Mouse (Mus musculus): ENCODE data around the gene Ptpn5.
A peak's percentile ranks its signal among the peaks of the same experiment; 100 is the strongest.

Gene Ptpn5

DNA sequence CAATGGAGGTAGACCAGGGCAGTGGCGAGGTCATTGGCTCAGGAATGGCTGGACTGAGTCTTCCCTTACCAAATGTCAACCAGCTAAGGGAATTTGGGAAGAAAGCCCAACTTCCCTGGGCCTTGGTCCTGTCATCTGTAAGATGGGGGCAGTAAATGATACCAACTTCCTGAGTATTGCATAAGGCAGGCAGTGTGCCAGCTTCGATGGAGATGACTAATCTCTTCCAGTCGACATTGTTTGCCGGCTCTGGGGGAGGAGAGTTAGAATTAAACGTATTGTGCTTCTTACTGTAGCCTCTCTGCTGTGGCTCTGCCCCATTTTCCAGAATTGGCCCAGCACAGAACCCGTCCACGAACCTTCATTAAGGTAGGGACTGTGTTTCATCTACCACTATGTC is 23.0 kb downstream of the Ptpn5 start:
- peak in 1 of 2 experiments; percentile 35 for DNase-seq

DNA sequence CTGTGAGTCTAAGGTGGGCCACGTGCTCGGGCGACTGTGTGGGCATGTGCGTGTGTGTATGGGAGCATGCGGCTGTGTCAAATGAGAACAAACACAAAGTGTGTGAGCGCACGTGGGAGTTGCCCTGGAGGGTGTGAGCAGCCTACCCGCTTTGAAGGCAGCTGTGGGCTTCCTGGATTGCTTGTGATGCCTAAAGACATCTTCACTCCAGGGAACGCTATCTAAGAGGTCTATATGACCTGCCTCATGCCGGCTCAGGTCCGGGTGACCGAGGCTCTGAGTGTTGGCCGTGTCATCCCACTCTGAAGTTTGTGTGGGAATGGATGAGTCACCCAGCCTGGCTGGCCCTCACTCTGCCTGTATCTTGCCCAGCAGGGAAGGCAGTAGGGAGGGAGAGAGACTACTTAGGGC is 24.7 kb downstream of the Ptpn5 start:
- no peak for DNase-seq

DNA sequence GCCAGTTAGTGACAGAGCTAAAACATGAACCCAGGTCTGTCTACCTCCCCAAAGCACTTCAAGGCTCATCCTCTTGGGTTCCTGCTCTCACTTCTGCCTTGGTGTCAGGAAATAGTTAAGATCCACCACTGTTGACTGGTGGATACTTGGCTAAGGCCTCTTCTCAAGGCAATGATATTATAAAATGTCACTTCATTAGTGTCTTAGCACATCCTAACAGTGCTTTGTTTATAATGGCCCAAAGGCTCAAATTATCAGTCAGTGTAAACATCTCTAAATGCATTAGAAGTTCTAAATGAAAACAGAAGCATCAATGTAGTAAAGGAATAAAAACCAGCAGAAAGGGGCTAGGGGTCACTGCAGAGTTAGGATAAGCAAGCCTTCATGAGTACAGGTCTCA is 26.5 kb downstream of the Ptpn5 start:
- DNase-seq = no peak

DNA sequence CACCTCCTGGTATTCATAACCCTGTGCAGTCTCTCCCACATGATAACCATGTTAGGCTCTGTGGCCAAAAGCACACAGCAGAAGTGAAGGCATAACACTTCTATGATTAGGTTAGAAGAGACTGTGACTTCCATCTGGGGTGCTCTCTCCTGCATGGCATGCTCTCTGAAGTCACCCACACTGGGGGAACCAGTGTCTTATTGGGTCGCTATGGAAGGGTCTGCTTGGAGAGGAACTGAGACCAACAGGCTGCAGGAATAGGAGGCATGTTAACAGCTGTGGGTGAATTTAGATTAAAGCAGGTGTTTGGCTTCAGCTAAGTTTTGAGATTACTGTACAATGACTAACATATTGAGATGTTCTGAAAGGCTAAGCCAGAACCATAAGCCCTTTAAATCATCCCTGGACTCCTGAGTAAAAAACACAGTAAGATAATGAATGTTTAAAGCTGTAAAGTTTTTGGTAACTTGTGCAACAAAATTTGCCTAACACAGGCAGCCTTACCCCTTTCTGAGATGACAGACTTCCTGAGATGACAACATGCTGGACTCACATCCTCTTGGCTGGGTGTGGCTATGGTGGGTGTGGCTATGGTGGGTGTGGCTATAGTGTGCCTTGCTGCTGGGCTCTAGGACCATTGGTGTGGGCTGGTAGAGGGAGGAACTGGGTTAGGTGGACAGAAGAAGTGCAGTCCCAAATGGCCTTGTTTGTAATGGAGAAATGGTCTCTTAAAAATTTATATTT is 29.6 kb downstream of the Ptpn5 start:
- DNase-seq = no peak

DNA sequence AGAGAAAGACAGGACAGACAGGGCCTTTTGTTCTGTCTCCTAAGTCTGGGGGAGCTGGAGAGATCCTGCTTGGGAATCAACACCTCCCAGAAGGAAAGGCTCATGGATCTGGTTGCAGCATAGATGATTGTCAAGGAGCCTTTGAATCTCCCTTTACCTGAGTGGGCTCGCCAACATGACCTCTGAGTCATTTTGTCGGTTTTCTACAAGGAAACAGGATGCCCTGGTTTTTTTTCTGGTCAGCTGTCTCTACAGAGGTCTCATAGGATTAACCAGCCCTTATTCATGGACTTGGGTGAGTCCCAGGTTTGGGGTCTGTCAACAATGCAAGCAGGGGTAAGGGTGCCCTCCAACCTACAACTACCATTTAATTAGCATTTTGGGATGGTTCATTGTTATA is 30.5 kb downstream of the Ptpn5 start:
- DNase-seq = no peak

DNA sequence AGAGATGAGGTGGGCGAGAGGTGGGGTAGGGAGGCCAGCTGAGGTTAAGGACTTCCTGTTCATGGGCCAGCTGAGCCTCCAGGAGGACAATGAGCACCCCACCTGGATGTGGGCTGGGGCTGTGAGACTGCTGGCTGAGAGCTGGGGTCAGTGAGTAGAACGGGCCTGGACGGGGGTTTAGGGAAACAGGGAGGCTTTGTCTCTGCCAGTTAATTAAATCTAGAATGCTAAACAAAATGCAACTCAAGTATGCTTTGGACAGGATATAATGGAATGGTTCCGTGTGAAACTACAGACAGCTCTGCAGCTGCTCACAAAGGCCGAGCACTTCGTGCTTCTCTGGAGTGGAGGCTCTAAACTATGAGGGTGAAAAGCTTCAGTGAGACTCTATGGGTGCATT is 32.9 kb downstream of the Ptpn5 start:
- no peak for DNase-seq

DNA sequence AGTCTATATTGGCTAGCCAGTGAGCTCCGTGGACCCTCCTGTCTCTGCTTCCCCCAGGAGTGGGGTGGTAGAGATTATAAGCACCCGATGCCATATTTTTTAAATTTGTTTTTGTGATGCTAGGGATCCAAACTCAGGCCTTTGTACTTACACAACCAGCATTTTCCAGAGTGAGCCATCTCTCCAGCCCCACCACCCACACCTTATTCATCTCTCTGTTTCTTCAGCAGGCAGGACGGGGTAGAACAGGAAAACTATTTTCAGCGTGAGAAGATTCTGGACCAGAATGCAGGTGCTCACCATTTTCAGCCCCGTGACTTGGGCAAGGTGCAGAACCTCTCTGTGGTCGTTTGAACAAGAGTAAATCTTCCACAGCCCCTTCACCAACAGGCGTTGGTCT is 34.2 kb downstream of the Ptpn5 start:
- no peak for DNase-seq

DNA sequence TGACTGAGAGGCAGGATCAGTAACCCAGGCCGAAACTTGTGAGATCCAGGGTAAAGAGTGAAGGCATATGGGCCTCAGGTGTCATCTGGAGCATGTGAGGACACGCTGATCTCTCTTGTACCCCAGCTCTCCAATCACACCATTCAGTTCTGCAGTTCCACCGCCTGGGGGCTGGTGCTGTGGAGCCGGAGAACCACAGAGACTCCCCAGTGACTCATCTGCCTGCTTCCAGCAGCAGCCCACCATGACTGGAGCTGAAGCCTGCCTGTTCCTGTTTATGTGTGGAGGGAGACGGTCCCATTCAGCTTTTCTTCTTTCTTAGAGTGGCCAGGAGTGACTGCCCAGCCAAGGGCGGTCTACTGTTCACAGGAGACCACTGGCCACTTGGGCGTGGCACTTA is 35.4 kb downstream of the Ptpn5 start:
- no peak for DNase-seq

DNA sequence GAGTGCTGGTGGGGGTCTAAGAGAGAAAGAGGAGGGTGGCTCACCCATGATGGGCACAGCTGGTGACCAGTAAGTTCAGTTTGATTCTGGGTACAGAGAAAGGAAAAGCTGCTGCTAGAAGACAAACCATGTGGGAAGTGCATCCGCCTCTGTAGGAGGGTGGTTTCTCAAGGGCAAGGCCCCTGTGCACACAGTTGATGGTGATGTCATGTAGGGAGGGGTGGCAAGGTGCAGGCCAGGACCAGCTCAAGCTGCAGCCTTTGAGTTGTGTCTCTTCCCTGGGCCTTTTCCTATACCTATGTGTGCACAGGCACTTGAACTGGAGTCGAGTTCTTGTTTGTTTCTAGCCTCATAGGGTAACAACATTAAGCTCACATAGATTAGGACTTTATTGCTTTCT is 38.5 kb downstream of the Ptpn5 start:
- no peak for DNase-seq

DNA sequence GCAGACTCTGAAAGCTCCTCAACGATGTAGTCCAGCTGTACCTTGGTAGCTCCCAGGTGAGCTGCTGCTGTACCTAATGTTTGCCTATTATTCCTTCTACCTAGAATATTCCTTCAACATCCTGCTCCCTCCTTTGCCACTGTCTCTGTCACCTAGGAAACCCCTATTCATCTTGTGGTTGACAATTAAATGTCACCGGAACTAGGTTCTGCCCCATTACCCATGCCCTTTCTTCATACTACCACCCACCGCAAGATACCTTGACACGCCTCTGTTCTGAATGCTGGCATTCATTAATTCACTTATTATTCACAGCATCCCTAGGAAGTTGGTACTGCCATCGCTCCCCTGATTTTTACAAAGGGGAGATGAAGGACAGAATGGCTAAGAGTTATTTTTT is 39.5 kb downstream of the Ptpn5 start:
- DNase-seq = no peak

DNA sequence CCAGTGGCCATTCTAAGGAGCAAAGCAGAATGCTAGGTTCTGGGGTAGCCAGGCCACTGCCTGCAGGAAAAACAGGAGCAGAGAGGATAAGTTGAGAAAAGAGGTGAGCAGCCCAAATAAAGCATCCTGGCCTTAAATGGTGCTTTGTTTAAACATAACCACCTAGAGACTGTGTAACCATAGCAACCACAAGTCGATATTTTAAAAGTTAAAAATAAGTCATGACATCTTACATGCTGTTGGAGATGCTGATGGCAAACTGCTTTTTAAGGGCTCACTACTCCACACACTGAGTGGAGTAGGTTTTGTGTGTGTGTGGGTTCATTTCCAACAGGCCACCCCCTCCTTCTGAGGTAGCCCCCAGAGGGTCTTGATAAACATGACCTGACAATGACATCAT is 48.4 kb downstream of the Ptpn5 start:
- no peak for DNase-seq

DNA sequence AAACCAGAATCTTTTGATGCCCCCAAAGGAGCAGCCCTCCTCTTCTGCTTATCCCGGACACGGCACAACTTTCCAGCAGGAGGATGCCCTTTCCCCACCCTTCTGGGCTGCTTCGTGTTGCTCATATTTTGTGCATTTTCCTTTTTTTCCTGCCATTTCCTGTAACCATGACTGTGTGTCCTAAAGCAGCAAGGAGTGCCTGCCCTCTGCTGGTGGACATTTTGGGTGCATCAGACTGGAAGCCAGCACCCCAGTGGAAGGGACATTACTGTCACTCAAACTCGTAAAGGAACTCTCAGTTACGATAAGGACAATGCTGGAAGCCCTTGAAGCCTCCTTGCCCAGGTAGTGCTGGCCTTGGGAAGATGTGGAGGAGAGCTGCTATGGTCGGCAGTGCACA is 52.2 kb downstream of the Ptpn5 start:
- peak; percentile 73 to 82 for DNase-seq

DNA sequence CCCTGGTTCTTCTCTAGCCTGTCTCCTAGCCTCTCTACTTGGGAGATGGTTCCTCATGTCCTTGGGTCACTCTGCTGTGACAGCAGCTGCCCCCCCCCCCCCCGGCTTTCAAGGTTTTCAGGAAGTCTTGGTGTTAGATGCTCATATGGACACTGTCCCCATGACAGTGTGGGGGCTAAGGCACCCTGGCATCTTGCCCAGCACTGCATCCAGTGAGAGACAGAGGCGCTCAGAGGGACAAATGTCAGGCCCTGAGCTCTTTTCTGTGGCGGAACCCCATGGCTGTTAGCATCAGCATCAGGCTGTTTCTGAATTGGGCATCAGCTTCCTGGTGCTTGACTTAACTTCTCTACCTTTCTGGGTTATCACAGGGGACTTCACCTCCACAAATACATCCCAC is 52.6 kb downstream of the Ptpn5 start:
- DNase-seq = peak in 1 of 2 experiments; percentile 23

DNA sequence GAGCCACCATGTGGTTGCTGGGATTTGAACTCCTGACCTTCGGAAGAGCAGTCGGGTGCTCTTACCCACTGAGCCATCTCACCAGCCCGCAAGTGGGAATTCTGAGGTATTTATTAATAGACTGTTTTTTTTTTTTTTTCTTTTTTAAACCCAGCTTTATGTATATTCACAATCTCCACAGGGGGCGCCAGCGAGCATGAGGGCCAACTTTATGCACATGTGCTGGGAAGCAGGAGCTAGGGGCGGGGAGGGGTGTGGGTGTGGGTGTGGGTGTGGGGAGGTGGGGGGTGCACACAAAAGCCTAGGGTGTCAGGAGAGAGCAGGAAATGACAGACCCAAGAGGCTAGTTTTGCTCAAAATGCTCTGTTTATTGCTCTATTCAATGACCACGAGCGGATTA is 56.0 kb downstream of the Ptpn5 start:
- DNase-seq = peak; percentile 21 to 53

DNA sequence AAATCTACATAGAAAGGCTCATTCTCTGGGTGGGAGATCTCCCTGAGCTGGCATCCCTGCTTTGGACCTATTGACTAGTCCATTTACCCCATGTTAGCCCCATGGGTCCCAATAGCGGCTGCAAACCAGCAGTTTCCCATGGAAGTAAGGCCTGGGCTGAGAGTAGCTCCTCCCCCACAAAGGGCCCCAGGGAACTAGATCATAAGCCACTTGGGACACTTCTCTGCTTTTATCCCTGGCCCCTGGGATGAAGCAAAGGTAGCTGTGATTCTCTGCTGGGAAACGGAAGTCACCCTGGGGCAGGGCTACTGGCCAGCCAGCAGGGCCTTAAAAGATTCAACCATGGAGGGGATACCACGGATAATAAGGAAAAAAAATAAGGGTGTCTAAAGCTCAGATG is 56.8 kb downstream of the Ptpn5 start:
- no peak for DNase-seq

DNA sequence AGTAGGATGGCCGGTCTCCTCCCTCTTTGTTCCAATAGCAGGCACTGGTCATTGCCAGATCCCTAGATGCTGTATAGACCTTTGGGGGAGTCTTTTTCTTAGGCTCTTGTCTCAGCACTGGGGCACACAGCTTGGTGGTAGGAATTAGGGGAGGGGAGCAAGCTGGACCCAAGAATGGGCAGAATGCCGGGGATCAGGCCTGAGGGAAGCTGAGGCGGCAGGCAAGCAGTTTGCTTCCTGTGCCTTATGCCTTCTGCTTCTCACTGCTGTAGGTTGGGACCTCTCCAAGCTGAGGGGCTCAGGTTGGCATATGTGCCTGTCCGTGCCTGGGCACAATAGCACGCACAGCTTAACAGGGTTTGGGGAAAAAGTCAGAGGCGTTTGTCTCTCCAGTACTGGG is 57.3 kb downstream of the Ptpn5 start:
- DNase-seq = peak in 1 of 2 experiments; percentile 23

DNA sequence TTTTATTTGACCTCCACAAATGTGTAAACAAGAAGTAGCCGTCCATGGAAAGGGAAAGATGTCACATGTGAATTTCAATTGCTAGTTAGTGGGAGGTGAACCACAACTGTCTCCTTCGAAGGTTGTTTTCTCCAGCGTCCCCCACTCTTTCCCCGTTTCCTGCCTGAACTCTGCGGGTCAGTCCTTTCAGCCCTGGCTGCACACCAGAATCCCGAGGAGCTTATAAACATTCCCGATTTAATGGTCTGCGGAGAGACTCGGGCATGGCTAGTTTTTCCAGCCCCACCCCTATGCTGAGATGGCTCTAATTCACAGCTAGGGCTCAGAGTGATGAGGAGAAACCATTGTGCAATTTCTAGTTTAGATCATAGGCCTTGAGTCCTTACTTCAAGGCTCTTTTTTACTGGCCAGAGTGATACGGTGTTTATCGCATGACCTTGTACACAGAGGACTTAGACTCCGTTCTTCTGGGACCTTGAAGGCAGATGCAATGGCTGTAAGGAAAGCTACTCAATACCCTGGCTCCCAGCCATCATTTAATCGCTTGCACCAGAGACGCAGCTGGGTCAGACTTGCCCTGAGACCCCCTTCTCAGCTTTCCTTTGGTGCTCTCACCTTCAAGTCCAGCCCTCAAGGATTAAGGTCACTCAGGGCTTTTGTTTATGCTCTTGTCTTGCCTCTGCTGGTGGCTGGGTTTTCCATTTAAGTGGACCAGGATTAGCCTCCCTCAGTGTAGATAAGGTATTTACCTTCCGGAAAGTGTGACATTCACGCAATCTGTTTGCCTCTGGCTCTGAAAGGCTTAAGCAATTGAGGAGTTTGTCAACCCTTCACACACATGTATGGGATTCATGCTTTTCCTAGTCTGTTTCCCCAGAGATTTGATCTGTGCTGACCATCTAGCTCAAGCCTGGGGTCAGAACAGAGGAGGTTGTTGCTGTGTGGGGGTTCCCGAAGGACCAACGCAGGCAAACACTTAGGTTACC is 59.7 kb downstream of the Ptpn5 start:
- DNase-seq = no peak

DNA sequence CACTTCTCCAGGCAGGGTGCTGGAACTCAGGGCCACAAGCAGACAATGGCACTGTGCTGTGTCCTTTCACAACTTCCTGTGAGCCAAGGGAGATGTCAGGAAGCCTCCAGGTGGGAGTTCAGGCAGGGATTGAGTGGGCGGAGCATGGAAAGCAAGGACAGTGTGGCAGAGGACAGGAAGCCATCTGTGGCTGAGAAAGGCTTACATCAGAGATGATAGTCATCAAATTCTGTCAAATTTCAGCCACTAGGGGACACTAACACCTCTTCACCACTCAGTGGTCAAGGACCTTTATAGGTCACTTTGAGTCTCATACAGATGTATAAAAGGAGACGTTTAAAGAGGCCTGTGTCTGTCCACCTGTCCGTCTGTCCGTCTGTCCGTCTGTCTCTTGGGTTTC is 60.9 kb downstream of the Ptpn5 start:
- no peak for DNase-seq

DNA sequence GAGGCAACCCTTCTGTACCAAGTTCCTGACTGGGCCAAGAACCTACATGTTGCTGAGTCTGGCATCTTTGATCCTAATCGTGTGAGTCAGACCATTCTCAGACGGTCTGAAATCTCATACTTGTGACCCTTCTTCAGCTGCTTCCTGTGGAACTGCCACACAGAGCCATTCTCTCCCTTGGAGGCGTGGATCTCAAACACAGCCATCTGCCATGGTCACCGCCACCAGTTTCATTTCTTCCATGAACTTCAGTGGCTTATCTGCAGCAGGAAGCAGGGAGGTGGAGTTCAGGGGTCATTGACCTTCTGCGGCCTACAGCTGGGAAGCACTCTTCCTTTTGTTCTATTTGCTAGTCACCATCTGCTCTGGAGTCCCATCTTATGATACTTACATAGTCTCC is 65.6 kb downstream of the Ptpn5 start:
- DNase-seq = no peak

DNA sequence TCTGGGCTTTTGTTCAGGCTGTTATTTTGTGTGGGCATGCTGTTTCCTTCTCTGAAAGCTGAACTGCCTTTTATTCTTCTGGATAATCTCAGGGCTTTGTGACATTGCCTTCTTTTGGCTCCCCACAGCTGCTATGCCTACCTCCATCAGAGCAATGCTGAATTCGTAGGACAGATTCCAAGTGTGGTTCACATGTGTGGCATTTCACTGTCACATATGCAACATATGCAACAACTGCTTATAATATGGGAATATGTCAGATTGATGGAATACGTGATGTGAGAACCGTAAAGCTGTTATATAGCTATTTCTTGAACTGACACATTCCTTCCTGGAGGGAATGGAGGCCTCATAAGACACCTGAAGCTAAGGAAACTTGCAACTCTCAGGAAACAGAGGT is 66.5 kb downstream of the Ptpn5 start:
- DNase-seq = no peak

DNA sequence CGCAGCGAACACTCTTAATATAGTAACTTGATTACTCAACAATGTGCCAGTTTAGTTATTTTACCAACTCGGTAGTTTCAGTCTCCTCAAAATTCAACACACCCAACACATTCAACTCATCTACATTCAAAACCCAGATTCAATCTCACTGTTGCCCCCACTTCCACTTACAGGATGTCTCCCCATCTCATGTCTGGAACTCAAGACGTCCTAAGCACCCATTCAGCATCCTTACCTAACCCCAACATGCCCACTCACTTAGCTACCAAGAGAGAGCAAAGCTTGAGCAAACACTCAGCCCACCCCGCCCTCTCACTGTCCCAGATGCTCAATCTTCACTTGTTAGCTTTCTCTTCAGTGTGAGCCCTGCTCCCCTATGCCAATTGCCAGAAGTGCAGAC is 71.9 kb downstream of the Ptpn5 start:
- DNase-seq = no peak

DNA sequence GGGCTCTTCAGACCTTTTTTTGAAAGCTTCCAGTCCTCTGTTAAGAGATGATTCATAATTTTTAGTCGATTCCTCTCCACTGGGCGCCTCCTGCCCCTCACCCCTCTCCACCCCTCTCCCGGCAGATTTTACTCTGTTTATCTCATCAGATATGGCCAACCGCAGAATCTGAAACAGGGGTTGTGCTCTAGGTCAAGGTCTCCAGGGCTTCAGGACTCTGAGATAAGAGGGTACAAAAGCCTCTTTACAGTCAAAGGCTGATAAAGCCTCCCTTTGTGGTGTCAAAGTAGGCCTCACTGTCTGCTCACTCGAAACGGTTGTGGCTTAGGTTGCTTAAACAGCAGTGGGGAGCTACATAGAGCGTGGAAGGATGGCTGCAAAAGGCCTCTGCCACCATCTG is 74.1 kb downstream of the Ptpn5 start:
- no peak for DNase-seq

DNA sequence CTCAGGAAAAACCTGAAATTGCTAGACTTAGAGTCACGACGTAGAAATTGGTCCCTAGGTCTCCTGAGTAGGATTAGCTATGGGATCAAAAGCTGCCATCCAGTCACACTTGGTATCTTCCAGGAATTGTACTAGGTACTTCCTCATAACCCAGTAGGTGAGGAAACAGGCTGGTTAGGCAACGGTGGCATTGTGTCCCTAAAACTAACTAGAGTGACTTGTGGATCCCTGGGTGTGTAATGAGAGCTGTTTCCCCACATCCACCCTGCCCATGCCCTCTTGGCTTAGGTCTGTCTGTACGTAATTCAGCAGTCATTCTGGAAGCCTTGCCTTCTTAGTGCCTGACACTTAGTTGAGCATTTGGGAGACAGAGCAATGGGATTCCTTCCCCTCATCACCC is 77.2 kb downstream of the Ptpn5 start:
- no peak for DNase-seq

DNA sequence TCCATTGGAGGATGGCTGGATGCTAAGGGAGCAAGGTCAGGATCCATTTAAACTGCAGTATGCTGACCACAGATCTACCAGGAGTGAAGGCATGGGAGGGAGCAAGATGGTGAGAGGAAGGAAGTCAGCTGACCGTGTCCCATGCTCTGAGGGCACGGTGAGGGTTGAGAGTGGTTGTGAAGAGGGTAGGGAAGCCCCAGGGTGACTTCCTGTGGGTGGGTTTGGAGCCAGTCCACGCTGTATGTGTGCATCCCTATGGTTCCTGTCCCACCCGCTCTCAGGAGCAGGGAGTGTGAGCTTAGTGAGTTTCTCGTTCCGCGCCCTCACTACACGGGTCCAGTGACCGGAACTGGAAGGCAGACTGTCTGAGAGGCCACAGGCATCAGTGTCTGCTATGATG is 77.7 kb downstream of the Ptpn5 start:
- no peak for DNase-seq

Data from cerebellum, postnatal 25 days (tissue).